Mouse (Mus musculus): ENCODE data around the gene Egfl8. TPM values are rescaled to one million over a fixed set of nuclear protein-coding genes. Genes with fewer than 3 reads are reported as not detected.
A peak's percentile ranks its signal among the peaks of the same experiment; 100 is the strongest.

The Egfl8 gene
- total RNA-seq, 2 experiments from 2014 or later = 2.5 to 3.4 TPM

- no peak for DNase-seq
Observed at GRCm38 (mm10) chr17:34593752-34594525, 21.8 kb downstream of the Egfl8 start.

- no peak for DNase-seq
Observed at GRCm38 (mm10) chr17:34592581-34593549, 22.9 kb downstream of the Egfl8 start.

- peak; percentile 95 for DNase-seq
Observed at GRCm38 (mm10) chr17:34591994-34592375, 23.8 kb downstream of the Egfl8 start.

GRCm38 (mm10) chr17:34591029-34591993 lies 24.5 kb downstream of the Egfl8 start, which contains the start of gene Pbx2:
Gene Pbx2, plus strand, starts transcription at chr17:34591266.
- DNase-seq = no peak

- no peak for DNase-seq
Observed at GRCm38 (mm10) chr17:34590154-34590987, 25.4 kb downstream of the Egfl8 start.

GRCm38 (mm10) chr17:34589681-34590101 lies 26.1 kb downstream of the Egfl8 start, which contains the start of gene Gpsm3:
Gene Gpsm3, plus strand, starts transcription at chr17:34589806.
- DNase-seq = peak; percentile 67

- no peak for DNase-seq
Observed at GRCm38 (mm10) chr17:34589206-34589605, 26.6 kb downstream of the Egfl8 start.

- DNase-seq = no peak
Observed at GRCm38 (mm10) chr17:34588767-34589166, 27.0 kb downstream of the Egfl8 start.

GRCm38 (mm10) chr17:34587814-34588213 lies 28.0 kb downstream of the Egfl8 start:
- DNase-seq = no peak

GRCm38 (mm10) chr17:34587423-34587811 lies 28.4 kb downstream of the Egfl8 start:
- peak; percentile 97 for DNase-seq

- DNase-seq = peak; percentile 90
Observed at GRCm38 (mm10) chr17:34586796-34587422, 28.9 kb downstream of the Egfl8 start.

GRCm38 (mm10) chr17:34585877-34586771 lies 29.6 kb downstream of the Egfl8 start:
- no peak for DNase-seq

GRCm38 (mm10) chr17:34585121-34585520 lies 30.6 kb downstream of the Egfl8 start:
- DNase-seq = no peak

- no peak for DNase-seq
Observed at GRCm38 (mm10) chr17:34583819-34584218, 32.0 kb downstream of the Egfl8 start.

GRCm38 (mm10) chr17:34583397-34583796 lies 32.4 kb downstream of the Egfl8 start:
- DNase-seq = no peak

GRCm38 (mm10) chr17:34582528-34582927 lies 33.2 kb downstream of the Egfl8 start:
- DNase-seq = no peak

- DNase-seq = no peak
Observed at GRCm38 (mm10) chr17:34578070-34578469, 37.7 kb downstream of the Egfl8 start.

GRCm38 (mm10) chr17:34576577-34576976 lies 39.2 kb downstream of the Egfl8 start:
- no peak for DNase-seq

- DNase-seq = no peak
Observed at GRCm38 (mm10) chr17:34572361-34572760, 43.4 kb downstream of the Egfl8 start.

All from heart, postnatal 4 days (tissue).